Mouse (Mus musculus) forebrain, postnatal 0 days (tissue): ENCODE measurements around the gene Lcn12. TPM values are rescaled to one million over a fixed set of nuclear protein-coding genes. Genes with fewer than 3 reads are reported as not detected.
A peak's percentile ranks its signal among the peaks of the same experiment; 100 is the strongest.

Source experiments
- ATAC-seq: fragments of 200-750 bp; cut with Nextera tagmentation; 2 replicates; pipeline ENCODE4 v1.8.0; 2017; ENCODE audit warnings: mild to moderate bottlenecking, moderate library complexity
- DNase-seq: peaks from one replicate; pipeline ENCODE4 v3.0.0-alpha.2; 2015
- H3K27ac ChIP-seq: fragments of 300-500 bp; sonication (generic); 2 replicates; pipeline ENCODE4 v1.5.1; 2014; ENCODE audit warnings: low read depth, mild to moderate bottlenecking, antibody characterized with exemption, low read length, moderate library complexity, mixed read lengths
- H3K27me3 ChIP-seq: fragments of 300-500 bp; sonication (generic); 2 replicates; pipeline ENCODE4 v1.6.1; 2014; ENCODE audit warnings: mild to moderate bottlenecking, low read length, mixed read lengths; ENCODE audit not compliant: insufficient read depth
- H3K36me3 ChIP-seq: fragments of 300-500 bp; sonication (generic); 2 replicates; pipeline ENCODE4 v1.6.1; 2014; ENCODE audit warnings: mild to moderate bottlenecking, moderate library complexity; ENCODE audit not compliant: insufficient read depth
- H3K4me1 ChIP-seq: fragments of 300-500 bp; sonication (generic); 2 replicates; pipeline ENCODE4 v1.6.1; 2014; ENCODE audit warnings: antibody characterized with exemption; ENCODE audit not compliant: insufficient read depth
- H3K4me2 ChIP-seq: fragments of 300-500 bp; sonication (generic); 2 replicates; pipeline ENCODE4 v1.6.1; 2014; ENCODE audit warnings: low read depth, mild to moderate bottlenecking, moderate library complexity
- H3K4me3 ChIP-seq: fragments of 300-500 bp; sonication (generic); 2 replicates; pipeline ENCODE4 v1.5.1; 2014; ENCODE audit warnings: low read depth, low read length, mixed read lengths
- H3K9ac ChIP-seq: fragments of 300-500 bp; sonication (generic); 2 replicates; pipeline ENCODE4 v1.6.1; 2014; ENCODE audit warnings: mild to moderate bottlenecking
- H3K9me3 ChIP-seq: fragments of 300-500 bp; sonication (generic); 2 replicates; pipeline ENCODE4 v1.6.1; 2016; ENCODE audit warnings: low read length
- CTCF ChIP-seq: sonication (generic); IDR thresholded peaks from 2 replicates; pipeline ENCODE4 v1.5.1; 2016; ENCODE audit warnings: antibody characterized with exemption, control low read depth, low read depth
- WGBS: fragments of 180-500 bp; shearing (Covaris S2); extraction: QIAGEN DNeasy Blood & Tissue Kit; methylation state at CpG from one replicate; pipeline ENCODE4 v1.1.7; 2014; 5-methylcytosine and 5-hydroxymethylcytosine counted together
- polyA plus RNA-seq: library from polyadenylated mRNA; unstranded; fragments of >200 nt; fragmentation: Nextera tagmentation; extraction: Ambion mirVana; gene quantifications from 2 replicates; pipeline ENCODE4 v1.2.1, GENCODE M21; 2015
- total RNA-seq: library from RNA; depleted of rRNA; stranded (reverse); fragments of >200 nt; gene quantifications from 2 replicates; pipeline ENCODE4 v1.2.3, GENCODE M21; 2014

The Lcn12 gene
- total and polyA plus RNA-seq, 2 experiments from 2014 or later = not detected

- DNase-seq (peak; percentile 32), ATAC-seq (no peak)
- Histone ChIP-seq H3K4me1 (peaks cover 2% of the 10 kb centered on the region), H3K9me3 (no peaks in the 10 kb centered on the region), H3K27me3 (no peaks in the 10 kb centered on the region), H3K27ac (no peak overlapping the region), H3K4me3 (no peak overlapping the region), H3K4me2 (no peak overlapping the region), H3K36me3 (no peaks in the 10 kb centered on the region), H3K9ac (no peak overlapping the region)
- peak; percentile 68 for TF ChIP-seq CTCF
- WGBS = 42% methylated on average over 4 of the region's 4 CpGs
These were observed 2.8 kb upstream of the Lcn12 start for GRCm38 (mm10) chr2:25496462-25496861.

- Histone ChIP-seq H3K9me3 (no peaks in the 10 kb centered on the region), H3K9ac (no peak overlapping the region), H3K4me2 (no peak overlapping the region), H3K27ac (no peak overlapping the region), H3K36me3 (no peaks in the 10 kb centered on the region), H3K4me1 (no peaks in the 10 kb centered on the region), H3K27me3 (no peaks in the 10 kb centered on the region), H3K4me3 (no peak overlapping the region)
- no peak for DNase-seq
- TF ChIP-seq CTCF = no peak
- no peak for ATAC-seq
- WGBS = 84% methylated on average over 5 of the region's 5 CpGs
These were observed 723 bp downstream of the Lcn12 start for GRCm38 (mm10) chr2:25492988-25493387.

GRCm38 (mm10) chr2:25488671-25489068 lies 5.0 kb downstream of the Lcn12 start:
- Histone ChIP-seq H3K9ac (no peak overlapping the region), H3K36me3 (no peaks in the 10 kb centered on the region), H3K4me2 (no peak overlapping the region), H3K27ac (no peak overlapping the region), H3K4me3 (no peak overlapping the region), H3K9me3 (no peaks in the 10 kb centered on the region), H3K4me1 (no peaks in the 10 kb centered on the region), H3K27me3 (no peaks in the 10 kb centered on the region)
- DNase-seq (no peak), ATAC-seq (no peak)
- no peak for TF ChIP-seq CTCF
- WGBS = 79% methylated on average over 7 of the region's 7 CpGs

GRCm38 (mm10) chr2:25487965-25488670 lies 5.6 kb downstream of the Lcn12 start:
- ATAC-seq = no peak

GRCm38 (mm10) chr2:25484901-25485647 lies 8.6 kb downstream of the Lcn12 start:
- 76% methylated on average over 11 of the region's 11 CpGs for WGBS
- Histone ChIP-seq H3K27me3 (no peaks in the 10 kb centered on the region), H3K36me3 (no peaks in the 10 kb centered on the region), H3K9me3 (no peaks in the 10 kb centered on the region), H3K27ac (no peak overlapping the region), H3K4me1 (no peaks in the 10 kb centered on the region), H3K4me3 (no peak overlapping the region), H3K9ac (no peak overlapping the region), H3K4me2 (no peak overlapping the region)
- no peak for ATAC-seq
- DNase-seq = no peak
- TF ChIP-seq CTCF = no peak

More at GRCm38 (mm10) chr2:25487965-25488670, 5.6 kb downstream of the Lcn12 start:
- TF ChIP-seq CTCF = no peak
- Histone ChIP-seq H3K27me3 (no peaks in the 10 kb centered on the region), H3K4me1 (no peaks in the 10 kb centered on the region), H3K9me3 (no peaks in the 10 kb centered on the region), H3K4me2 (no peak overlapping the region), H3K9ac (no peak overlapping the region), H3K27ac (no peak overlapping the region), H3K36me3 (no peaks in the 10 kb centered on the region), H3K4me3 (no peak overlapping the region)
- 80% methylated on average over 6 of the region's 6 CpGs for WGBS
- DNase-seq = no peak

- DNase-seq (no peak), ATAC-seq (no peak)
- no peaks in the 10 kb centered on the region for H3K27me3 ChIP-seq
- H3K4me1 ChIP-seq = no peaks in the 10 kb centered on the region
- no peak overlapping the region for H3K4me2 ChIP-seq
- no peak overlapping the region for H3K9ac ChIP-seq
- WGBS = 21% methylated on average over 7 of the region's 7 CpGs
- no peak overlapping the region for H3K27ac ChIP-seq
- no peaks in the 10 kb centered on the region for H3K36me3 ChIP-seq
- no peaks in the 10 kb centered on the region for H3K9me3 ChIP-seq
- no peak overlapping the region for H3K4me3 ChIP-seq
- no peak for TF ChIP-seq CTCF
These were observed 10.7 kb downstream of the Lcn12 start for GRCm38 (mm10) chr2:25482969-25483368.

- H3K27me3 ChIP-seq = no peaks in the 10 kb centered on the region
- DNase-seq (no peak), ATAC-seq (no peak)
- no peak overlapping the region for H3K9ac ChIP-seq
- no peaks in the 10 kb centered on the region for H3K4me1 ChIP-seq
- no peak overlapping the region for H3K4me2 ChIP-seq
- no peak overlapping the region for H3K4me3 ChIP-seq
- WGBS = 89% methylated on average over 1 of the region's 1 CpGs
- H3K27ac ChIP-seq = no peak overlapping the region
- no peak for TF ChIP-seq CTCF
- no peaks in the 10 kb centered on the region for H3K36me3 ChIP-seq
- no peaks in the 10 kb centered on the region for H3K9me3 ChIP-seq
These were observed 13.2 kb downstream of the Lcn12 start for GRCm38 (mm10) chr2:25480541-25480940.
